Mouse (Mus musculus) hindbrain, embryonic 15.5 days (tissue): ENCODE data around the gene Memo1. TPM values are rescaled to one million over a fixed set of nuclear protein-coding genes. Genes with fewer than 3 reads are reported as not detected.
A peak's percentile ranks its signal among the peaks of the same experiment; 100 is the strongest.
"Not testable (repeated sequence)": the region's sequence is repeated elsewhere in the genome, so short reads cannot be mapped to it uniquely, and the experiment has no call there.

Experiments
- ATAC-seq: fragments of 200-750 bp; cut with Nextera tagmentation; 2 replicates; pipeline ENCODE4 v1.8.0; 2017; ENCODE audit warnings: low read depth, moderate number of reproducible peaks, moderate TSS enrichment; ENCODE audit not compliant: low FRiP score
- H3K27ac ChIP-seq: fragments of 300-500 bp; sonication (generic); replicated peaks from 2 replicates; pipeline ENCODE4 v1.5.1; 2015; ENCODE audit warnings: mild to moderate bottlenecking, inconsistent platforms
- H3K27me3 ChIP-seq: fragments of 300-500 bp; sonication (generic); 2 replicates; pipeline ENCODE4 v1.6.1; 2015; ENCODE audit warnings: control low read depth, inconsistent platforms
- H3K36me3 ChIP-seq: fragments of 300-500 bp; sonication (generic); 2 replicates; pipeline ENCODE4 v1.6.1; 2015; ENCODE audit warnings: control low read depth, inconsistent platforms
- H3K4me1 ChIP-seq: fragments of 300-500 bp; sonication (generic); replicated peaks from 2 replicates; pipeline ENCODE4 v1.6.1; 2015; ENCODE audit warnings: control low read depth, inconsistent platforms
- H3K4me2 ChIP-seq: fragments of 300-500 bp; sonication (generic); 2 replicates; pipeline ENCODE4 v1.6.1; 2015; ENCODE audit warnings: moderate library complexity, mild to moderate bottlenecking, inconsistent platforms
- H3K4me3 ChIP-seq: fragments of 300-500 bp; sonication (generic); 2 replicates; pipeline ENCODE4 v1.5.1; 2015; ENCODE audit warnings: mild to moderate bottlenecking, inconsistent platforms
- H3K9ac ChIP-seq: fragments of 300-500 bp; sonication (generic); 2 replicates; pipeline ENCODE4 v1.6.1; 2015; ENCODE audit warnings: inconsistent platforms
- H3K9me3 ChIP-seq: fragments of 300-500 bp; sonication (generic); 2 replicates; pipeline ENCODE4 v1.6.1; 2016; ENCODE audit warnings: control low read depth, inconsistent platforms
- WGBS: fragments of 180-500 bp; shearing (Covaris S2); methylation state at CpG from one replicate; pipeline ENCODE4 v1.1.7; 2015; 5-methylcytosine and 5-hydroxymethylcytosine counted together
- polyA plus RNA-seq: library from polyadenylated mRNA; unstranded; fragments of >200 nt; fragmentation: Nextera tagmentation; extraction: Ambion mirVana; gene quantifications from 2 replicates; pipeline ENCODE4 v1.2.1, GENCODE M21; 2015

Gene Memo1
- polyA plus RNA-seq, 1 experiment from 2014 or later = 51.6 TPM

GRCm38 (mm10) chr17:74212831-74213524 is 82.3 kb downstream of the Memo1 start:
- not testable (repeated sequence) for H3K27me3 ChIP-seq, H3K4me3 ChIP-seq, H3K36me3 ChIP-seq, H3K4me1 ChIP-seq, H3K27ac ChIP-seq, H3K9me3 ChIP-seq, H3K4me2 ChIP-seq, H3K9ac ChIP-seq
- peak; percentile 65 for ATAC-seq
- WGBS = 74% methylated on average over 16 of the region's 16 CpGs

- Histone ChIP-seq H3K36me3 (0 out of 2 replicates have a peak, but pooled peaks cover 4% of the 10 kb centered on the region), H3K9me3 (no peaks in the 10 kb centered on the region), H3K4me2 (no peak overlapping the region), H3K27me3 (no peaks in the 10 kb centered on the region), H3K9ac (no peak overlapping the region), H3K4me3 (no peak overlapping the region), H3K27ac (no peak overlapping the region), H3K4me1 (no peaks in the 10 kb centered on the region)
- 72% methylated on average over 5 of the region's 5 CpGs for WGBS
- no peak for ATAC-seq
Observed at GRCm38 (mm10) chr17:74209143-74209908, 86.0 kb downstream of the Memo1 start.

GRCm38 (mm10) chr17:74195943-74196342 is 99.4 kb downstream of the Memo1 start:
- H3K9ac ChIP-seq = no peak overlapping the region
- no peak overlapping the region for H3K4me2 ChIP-seq
- no peaks in the 10 kb centered on the region for H3K36me3 ChIP-seq
- 0 out of 2 replicates have a peak, but pooled peaks cover 3% of the 10 kb centered on the region for H3K4me1 ChIP-seq
- ATAC-seq = no peak
- no peak overlapping the region for H3K27ac ChIP-seq
- no peaks in the 10 kb centered on the region for H3K27me3 ChIP-seq
- no peak overlapping the region for H3K4me3 ChIP-seq
- H3K9me3 ChIP-seq = no peaks in the 10 kb centered on the region
- WGBS = 41% methylated on average over 2 of the region's 2 CpGs

GRCm38 (mm10) chr17:74194755-74195154 is 100.6 kb downstream of the Memo1 start:
- WGBS = 65% methylated on average over 9 of the region's 9 CpGs
- Histone ChIP-seq H3K27ac (no peak overlapping the region), H3K4me2 (no peak overlapping the region), H3K36me3 (no peaks in the 10 kb centered on the region), H3K4me1 (0 out of 2 replicates have a peak, but pooled peaks cover 3% of the 10 kb centered on the region), H3K27me3 (no peaks in the 10 kb centered on the region), H3K9me3 (no peaks in the 10 kb centered on the region), H3K9ac (no peak overlapping the region), H3K4me3 (no peak overlapping the region)
- ATAC-seq = no peak

GRCm38 (mm10) chr17:74193463-74193862 is 101.9 kb downstream of the Memo1 start:
- no peak for ATAC-seq
- Histone ChIP-seq H3K4me2 (no peak overlapping the region), H3K36me3 (no peaks in the 10 kb centered on the region), H3K4me1 (0 out of 2 replicates have a peak, but pooled peaks cover 3% of the 10 kb centered on the region), H3K27ac (no peak overlapping the region), H3K4me3 (no peak overlapping the region), H3K9ac (no peak overlapping the region), H3K9me3 (no peaks in the 10 kb centered on the region), H3K27me3 (no peaks in the 10 kb centered on the region)
- 85% methylated on average over 1 of the region's 1 CpGs for WGBS

- no peak overlapping the region for H3K9ac ChIP-seq
- H3K27ac ChIP-seq = no peak overlapping the region
- H3K9me3 ChIP-seq = no peaks in the 10 kb centered on the region
- no peak for ATAC-seq
- no peaks in the 10 kb centered on the region for H3K27me3 ChIP-seq
- H3K36me3 ChIP-seq = no peaks in the 10 kb centered on the region
- 68% methylated on average over 5 of the region's 5 CpGs for WGBS
- no peak overlapping the region for H3K4me3 ChIP-seq
- 0 out of 2 replicates have a peak, but pooled peaks cover 3% of the 10 kb centered on the region for H3K4me1 ChIP-seq
- H3K4me2 ChIP-seq = no peak overlapping the region
Observed at GRCm38 (mm10) chr17:74191446-74191845, 103.9 kb downstream of the Memo1 start.

- no peak; the same call in 1 of the 2 replicates for ATAC-seq
- no peaks in the 10 kb centered on the region for H3K9me3 ChIP-seq
- H3K36me3 ChIP-seq = no peaks in the 10 kb centered on the region
- H3K4me1 ChIP-seq = no peaks in the 10 kb centered on the region
- no peak overlapping the region for H3K4me3 ChIP-seq
- H3K27ac ChIP-seq = no peak overlapping the region
- H3K9ac ChIP-seq = no peak overlapping the region
- 59% methylated on average over 5 of the region's 5 CpGs for WGBS
- no peak overlapping the region for H3K4me2 ChIP-seq
- no peaks in the 10 kb centered on the region for H3K27me3 ChIP-seq
Observed at GRCm38 (mm10) chr17:74186197-74186596, 109.1 kb downstream of the Memo1 start.

GRCm38 (mm10) chr17:74184739-74185138 is 110.6 kb downstream of the Memo1 start:
- Histone ChIP-seq H3K4me1 (no peaks in the 10 kb centered on the region), H3K36me3 (no peaks in the 10 kb centered on the region), H3K4me2 (no peak overlapping the region), H3K9me3 (no peaks in the 10 kb centered on the region), H3K4me3 (no peak overlapping the region), H3K27me3 (no peaks in the 10 kb centered on the region), H3K9ac (no peak overlapping the region), H3K27ac (no peak overlapping the region)
- 89% methylated on average over 1 of the region's 1 CpGs for WGBS
- ATAC-seq = no peak

- Histone ChIP-seq H3K27me3 (no peaks in the 10 kb centered on the region), H3K27ac (no peak overlapping the region), H3K9ac (no peak overlapping the region), H3K4me1 (no peaks in the 10 kb centered on the region), H3K9me3 (no peaks in the 10 kb centered on the region), H3K4me3 (no peak overlapping the region), H3K36me3 (no peaks in the 10 kb centered on the region), H3K4me2 (no peak overlapping the region)
- ATAC-seq = no peak
Observed at GRCm38 (mm10) chr17:74180889-74181288, 114.4 kb downstream of the Memo1 start.

- H3K4me3 ChIP-seq, ATAC-seq, H3K9me3 ChIP-seq, H3K4me2 ChIP-seq, H3K27me3 ChIP-seq, H3K36me3 ChIP-seq, H3K9ac ChIP-seq, H3K27ac ChIP-seq, H3K4me1 ChIP-seq: not testable (repeated sequence)
- WGBS = 95% methylated on average over 2 of the region's 2 CpGs
Observed at GRCm38 (mm10) chr17:74179640-74180039, 115.7 kb downstream of the Memo1 start.

GRCm38 (mm10) chr17:74173726-74174125 is 121.6 kb downstream of the Memo1 start:
- ATAC-seq = no peak
- Histone ChIP-seq H3K4me1 (no peaks in the 10 kb centered on the region), H3K4me2 (no peak overlapping the region), H3K27ac (no peak overlapping the region), H3K36me3 (no peaks in the 10 kb centered on the region), H3K9me3 (no peaks in the 10 kb centered on the region), H3K4me3 (no peak overlapping the region), H3K27me3 (no peaks in the 10 kb centered on the region), H3K9ac (no peak overlapping the region)

GRCm38 (mm10) chr17:74172834-74173233 is 122.5 kb downstream of the Memo1 start:
- Histone ChIP-seq H3K4me2 (no peak overlapping the region), H3K4me1 (no peaks in the 10 kb centered on the region), H3K4me3 (no peak overlapping the region), H3K9ac (no peak overlapping the region), H3K36me3 (no peaks in the 10 kb centered on the region), H3K27ac (no peak overlapping the region), H3K27me3 (no peaks in the 10 kb centered on the region), H3K9me3 (no peaks in the 10 kb centered on the region)
- 71% methylated on average over 1 of the region's 1 CpGs for WGBS
- no peak for ATAC-seq
